Mouse (Mus musculus) gastrocnemius, postnatal 14 days (tissue): ENCODE data around the gene Kif22. TPM values are rescaled to one million over a fixed set of nuclear protein-coding genes. Genes with fewer than 3 reads are reported as not detected.

Source experiments
- DNase-seq: peaks from one replicate; pipeline ENCODE4 v3.0.0; 2021; ENCODE audit warnings: mixed read lengths
- intact Hi-C: fragments of 180-260 bp; cut with DNase I; formaldehyde crosslinking; loops from one replicate; pipeline ENCODE4 v1.15.1; 2025; ENCODE audit warnings: low total_unique reads
- total RNA-seq, 2 experiments: library from RNA; stranded (reverse); gene quantifications; 2 replicates each; pipeline ENCODE4 v1.2.3; 2021

Kif22 gene
- total RNA-seq, 2 experiments from 2014 or later: 5.1 to 6.0 TPM

- intact Hi-C loops: no loop called here
- DNase-seq: no peak
Measured at GRCm38 (mm10) chr7:127019306-127019960, 22.8 kb downstream of the Kif22 start.

GRCm38 (mm10) chr7:127018416-127019305 is 23.6 kb downstream of the Kif22 start:
- intact Hi-C loops: no loop called here
- DNase-seq: no peak

GRCm38 (mm10) chr7:127017950-127018345 is 24.3 kb downstream of the Kif22 start:
- no peak for DNase-seq
- intact Hi-C loops: no loop called here

GRCm38 (mm10) chr7:127016971-127017949 is 25.0 kb downstream of the Kif22 start, which contains the start of gene Pagr1a:
Pagr1a (minus strand) TSS chr7:127017352.
- peak; percentile 97 for DNase-seq
- intact Hi-C loops: no loop called here

DNA sequence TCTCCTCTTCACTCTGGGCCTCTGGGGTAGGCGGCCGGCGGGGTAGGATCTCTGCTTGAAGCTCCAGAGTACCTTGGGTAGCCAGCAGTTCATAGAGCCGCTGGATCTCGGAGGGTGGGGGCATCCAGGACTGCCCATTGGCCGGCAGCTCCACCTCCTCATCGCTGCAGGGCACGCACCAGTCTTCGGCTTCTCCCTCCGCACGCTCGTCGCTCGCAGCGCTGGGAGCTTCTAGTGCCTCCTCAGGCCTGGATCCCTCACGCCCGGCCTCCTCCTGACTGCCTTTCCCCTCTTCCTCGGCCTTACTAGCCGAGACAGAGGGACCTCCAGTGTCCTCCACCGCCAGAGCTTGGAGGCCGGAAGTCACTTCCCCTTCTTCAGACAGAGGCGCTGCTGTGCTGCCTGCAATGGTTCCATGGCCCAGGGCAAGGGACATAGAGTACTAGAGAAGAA is 25.8 kb downstream of the Kif22 start:
- intact Hi-C loops: no loop called here
- peak; percentile 61 for DNase-seq

GRCm38 (mm10) chr7:127016481-127016485 is 26.0 kb downstream of the Kif22 start, which contains the start of gene Pagr1b:
Pagr1b (minus strand) TSS chr7:127016484.
- no peak for DNase-seq
- intact Hi-C loops: no loop called here

GRCm38 (mm10) chr7:127016081-127016480 is 26.2 kb downstream of the Kif22 start:
- intact Hi-C loops: no loop called here
- no peak for DNase-seq

GRCm38 (mm10) chr7:127014993-127015392 is 27.3 kb downstream of the Kif22 start:
- no peak for DNase-seq
- intact Hi-C loops: no loop called here

DNA sequence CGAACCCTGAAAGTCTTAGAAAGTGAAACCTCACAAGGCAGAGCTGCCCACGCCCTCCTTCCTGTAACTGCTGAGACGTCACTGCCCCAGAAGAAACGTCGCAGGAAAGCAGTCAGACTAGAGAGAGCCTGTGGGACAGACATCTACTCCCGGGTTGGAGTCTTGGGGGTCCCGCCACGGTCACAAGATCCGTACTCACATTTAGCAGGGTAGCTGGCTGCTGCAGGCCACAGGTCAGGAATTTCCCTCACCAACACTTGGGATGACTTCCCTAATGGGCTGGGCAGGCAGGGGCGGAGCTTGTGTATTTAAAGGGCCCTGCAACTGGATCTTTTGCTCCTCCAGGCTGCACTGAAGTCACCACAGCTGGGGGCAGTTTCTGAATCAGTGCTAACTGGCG is 28.0 kb downstream of the Kif22 start, which contains the start of gene Mvp:
TSS of gene Mvp (minus strand) at position 302 of the 400 bp plus-strand sequence.
- DNase-seq: peak; percentile 69
- intact Hi-C loops: no loop called here

DNA sequence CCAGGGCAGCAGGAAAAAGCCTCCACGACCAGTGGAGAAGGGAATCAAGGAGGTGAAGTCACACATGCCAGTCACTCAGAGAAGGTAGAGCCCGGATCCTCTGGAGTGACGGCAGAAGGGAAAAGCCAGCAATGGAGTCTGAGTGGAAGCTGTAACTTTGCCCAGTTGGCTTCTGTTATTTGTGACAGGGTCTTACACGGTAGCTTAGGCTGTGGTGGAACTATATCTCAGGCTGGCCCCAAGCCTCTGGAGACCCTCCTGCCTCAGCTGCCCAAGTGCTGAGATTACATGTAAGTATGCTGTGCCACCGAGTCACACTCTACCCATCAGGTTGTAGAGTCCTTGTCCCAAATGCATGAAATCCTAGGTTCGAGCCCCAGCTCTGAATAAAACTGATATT is 28.9 kb downstream of the Kif22 start:
- intact Hi-C loops: no loop called here

GRCm38 (mm10) chr7:127012845-127013244 is 29.4 kb downstream of the Kif22 start:
- intact Hi-C loops: no loop called here
- DNase-seq: no peak

More for the DNA sequence above, 28.9 kb downstream of the Kif22 start:
- no peak for DNase-seq

GRCm38 (mm10) chr7:127012374-127012773 is 29.9 kb downstream of the Kif22 start:
- DNase-seq: no peak
- intact Hi-C loops: no loop called here

DNA sequence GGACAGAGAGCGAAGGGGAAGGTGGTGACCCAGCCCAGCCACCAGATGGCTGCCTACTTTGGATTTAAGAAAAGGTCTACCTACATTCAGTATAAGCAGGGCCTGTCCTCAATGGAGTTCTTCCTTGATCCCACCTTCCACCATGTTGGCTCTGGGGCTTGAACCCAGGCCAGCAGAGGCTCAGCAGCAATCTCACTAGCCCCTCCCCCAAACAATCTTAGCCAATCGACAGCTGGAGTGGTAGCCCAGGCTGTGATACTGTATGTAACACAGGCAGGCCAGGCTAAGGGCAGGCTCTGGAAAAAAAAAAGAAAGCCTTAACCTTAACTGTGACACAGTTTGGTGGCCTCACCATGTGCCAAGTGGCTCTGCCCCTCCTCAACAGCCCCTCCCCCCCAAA is 30.6 kb downstream of the Kif22 start:
- intact Hi-C loops: no loop called here
- DNase-seq: no peak

- DNase-seq: no peak
- intact Hi-C loops: no loop called here
Measured at GRCm38 (mm10) chr7:127011051-127011450, 31.2 kb downstream of the Kif22 start.

DNA sequence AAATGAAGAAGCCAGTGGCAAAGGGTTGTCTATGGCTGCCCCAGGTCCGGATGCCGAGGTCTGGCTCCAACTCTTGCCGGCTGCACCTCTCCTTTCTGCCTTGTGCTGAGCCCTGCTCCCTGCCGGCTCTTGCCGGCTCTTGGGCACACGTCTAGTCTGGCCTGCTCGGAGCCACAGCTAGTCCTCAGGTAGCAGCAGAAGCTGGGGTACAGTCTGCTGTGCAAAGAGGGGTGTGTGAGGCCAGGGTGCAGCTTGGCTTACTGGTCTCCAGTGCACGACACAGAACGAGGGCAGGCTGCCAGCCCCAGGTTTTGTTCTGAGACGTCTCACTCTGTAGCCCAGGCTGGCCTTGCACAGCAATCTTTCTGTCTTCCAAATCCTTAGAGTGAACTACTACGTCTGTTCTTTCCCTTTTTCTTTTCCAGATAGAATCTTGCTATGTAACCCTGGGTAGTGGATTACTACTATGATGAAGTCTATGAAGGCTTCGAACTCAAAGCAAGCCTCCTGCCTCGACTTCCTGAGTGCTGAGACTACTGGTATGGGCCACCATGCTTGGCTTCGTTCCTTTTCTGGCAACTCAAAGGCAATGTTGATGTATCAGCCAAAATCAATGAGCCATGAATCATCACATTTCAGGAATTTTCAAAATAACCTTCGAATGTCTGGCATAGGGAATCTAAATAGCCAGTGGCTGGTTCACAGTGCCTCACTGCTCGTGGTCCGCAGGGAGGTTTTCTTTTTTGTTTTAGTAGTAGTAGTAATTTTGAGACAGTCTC is 32.8 kb downstream of the Kif22 start:
- no peak for DNase-seq
- intact Hi-C loops: no loop called here

- intact Hi-C loops: no loop called here
Measured at GRCm38 (mm10) chr7:127008239-127009019, 33.8 kb downstream of the Kif22 start.

DNA sequence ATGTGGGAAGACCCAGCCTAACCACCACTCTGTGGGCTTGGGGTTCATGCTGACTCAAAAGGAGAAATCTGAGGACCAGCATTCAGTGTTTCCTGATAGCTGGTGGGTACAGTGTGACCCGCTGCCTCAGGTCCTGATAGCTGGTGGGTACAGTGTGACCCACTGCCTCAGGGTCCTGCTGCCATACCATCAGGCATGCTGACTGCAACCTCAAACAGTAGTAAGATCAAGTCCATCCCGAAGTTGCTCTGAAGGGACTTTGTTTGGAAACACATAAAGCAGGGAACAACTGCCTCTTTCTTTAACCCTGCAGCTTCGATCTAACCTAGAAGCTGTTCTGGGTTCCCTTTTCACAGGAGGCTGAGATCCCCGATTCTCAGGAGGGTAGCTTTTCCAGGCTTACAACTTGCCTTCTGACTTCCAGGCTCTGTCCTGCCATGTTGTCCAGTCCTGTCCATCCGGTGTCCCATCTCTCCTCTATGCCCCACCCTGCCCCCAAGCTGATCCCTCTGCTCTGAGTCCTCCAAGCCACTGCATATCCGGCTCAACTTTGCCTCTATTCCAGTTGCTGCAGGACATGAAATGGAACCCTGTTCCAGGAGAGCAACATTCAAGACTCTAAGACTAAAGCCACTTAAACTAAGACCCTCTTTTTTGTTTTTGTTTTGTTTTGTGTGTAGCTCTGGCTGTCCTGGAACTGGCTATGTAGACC is 34.8 kb downstream of the Kif22 start:
- DNase-seq: no peak
- intact Hi-C loops: no loop called here

More at GRCm38 (mm10) chr7:127008239-127009019, 33.8 kb downstream of the Kif22 start:
- peak; percentile 76 for DNase-seq
